Mouse (Mus musculus): ENCODE measurements around the gene Gm36210. TPM values are rescaled to one million over a fixed set of nuclear protein-coding genes. Genes with fewer than 3 reads are reported as not detected.
A peak's percentile ranks its signal among the peaks of the same experiment; 100 is the strongest.

Gene Gm36210
- polyA plus RNA-seq, 1 experiment from 2014 or later = not detected

DNA sequence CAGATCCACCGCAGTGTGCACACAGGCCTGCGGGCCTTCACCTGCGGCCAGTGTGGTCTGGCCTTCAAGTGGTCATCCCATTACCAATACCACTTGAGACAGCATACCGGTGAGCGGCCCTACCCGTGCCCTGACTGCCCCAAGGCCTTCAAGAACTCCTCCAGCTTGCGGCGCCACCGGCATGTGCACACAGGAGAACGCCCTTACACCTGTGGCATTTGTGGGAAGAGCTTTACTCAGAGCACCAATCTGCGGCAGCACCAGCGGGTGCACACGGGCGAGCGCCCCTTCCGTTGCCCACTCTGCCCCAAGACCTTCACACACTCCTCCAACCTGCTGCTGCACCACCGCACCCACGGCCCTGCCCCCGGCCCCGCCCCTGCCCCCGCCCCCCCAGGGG lies 12.8 kb upstream of the Gm36210 start:
- Histone ChIP-seq H3K4me1 (replicated peaks; ENCODE audit: control insufficient read depth, insufficient read depth, low read length) (peaks cover 32% of the 10 kb centered on the region), H3K9ac (ENCODE audit: low read length) (no peak overlapping the region), H3K9me3 (ENCODE audit: control insufficient read depth, low read length) (no peaks in the 10 kb centered on the region), H3K4me2 (ENCODE audit: low read depth, low read length) (no peak overlapping the region), H3K27ac (ENCODE audit: low read length) (no peak overlapping the region), H3K36me3 (ENCODE audit: control insufficient read depth, insufficient read depth, low read length) (peaks cover 19% of the 10 kb centered on the region), H3K27me3 (ENCODE audit: control insufficient read depth, insufficient read depth, low read depth, low read length) (no peaks in the 10 kb centered on the region), H3K4me3 (ENCODE audit: low read length) (no peak overlapping the region)
- 91% methylated on average over 16 of the region's 21 CpGs for WGBS
- ATAC-seq (ENCODE audit: low read depth) = no peak

DNA sequence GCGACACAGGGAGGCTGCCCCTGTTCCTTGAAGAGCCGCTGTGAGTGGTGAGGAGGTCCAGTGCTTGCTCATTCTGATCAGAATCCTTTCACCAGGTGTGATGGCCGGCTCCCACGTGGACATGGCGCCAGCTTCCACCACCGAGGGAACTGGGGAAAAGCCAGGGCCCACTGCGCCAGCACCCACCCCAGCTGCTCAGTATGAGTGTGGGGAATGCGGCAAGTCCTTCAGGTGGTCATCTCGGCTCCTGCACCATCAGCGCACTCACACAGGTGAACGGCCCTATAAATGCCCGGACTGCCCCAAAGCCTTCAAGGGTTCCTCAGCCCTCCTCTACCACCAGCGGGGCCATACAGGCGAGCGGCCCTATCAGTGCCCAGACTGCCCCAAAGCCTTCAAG lies 12.4 kb upstream of the Gm36210 start:
- Histone ChIP-seq H3K9me3 (ENCODE audit: control insufficient read depth, low read length) (no peaks in the 10 kb centered on the region), H3K27me3 (ENCODE audit: control insufficient read depth, insufficient read depth, low read depth, low read length) (no peaks in the 10 kb centered on the region), H3K9ac (ENCODE audit: low read length) (no peak overlapping the region), H3K27ac (ENCODE audit: low read length) (no peak overlapping the region), H3K4me2 (ENCODE audit: low read depth, low read length) (no peak overlapping the region), H3K36me3 (ENCODE audit: control insufficient read depth, insufficient read depth, low read length) (peaks cover 19% of the 10 kb centered on the region), H3K4me1 (replicated peaks; ENCODE audit: control insufficient read depth, insufficient read depth, low read length) (peaks cover 28% of the 10 kb centered on the region), H3K4me3 (ENCODE audit: low read length) (no peak overlapping the region)
- WGBS = 91% methylated on average over 15 of the region's 15 CpGs
- ATAC-seq (ENCODE audit: low read depth) = no peak

DNA sequence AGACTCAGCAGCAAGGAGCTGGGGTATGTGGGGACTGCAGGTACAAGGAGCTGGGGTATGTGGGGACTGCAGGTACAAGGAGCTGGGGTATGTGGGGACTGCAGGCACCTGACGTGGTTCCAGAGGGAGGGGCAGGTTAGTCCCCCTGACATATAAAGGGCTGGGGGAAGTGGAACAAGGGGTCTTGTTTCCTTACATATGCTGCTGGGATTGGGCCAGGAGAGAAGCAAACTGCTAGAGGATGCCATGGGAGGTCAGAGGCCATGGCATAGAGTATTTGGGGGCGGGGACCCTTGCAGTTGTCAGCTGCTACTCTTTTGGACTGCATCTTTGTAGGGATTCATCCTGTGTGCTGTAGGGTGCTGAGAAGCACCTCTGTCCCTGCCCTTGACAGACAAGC lies 11.2 kb upstream of the Gm36210 start:
- H3K27me3 ChIP-seq (ENCODE audit: control insufficient read depth, insufficient read depth, low read depth, low read length) = no peaks in the 10 kb centered on the region
- H3K9ac ChIP-seq (ENCODE audit: low read length) = no peak overlapping the region
- no peak for ATAC-seq (ENCODE audit: low read depth)
- peaks cover 16% of the 10 kb centered on the region for H3K4me1 ChIP-seq (replicated peaks; ENCODE audit: control insufficient read depth, insufficient read depth, low read length)
- no peaks in the 10 kb centered on the region for H3K9me3 ChIP-seq (ENCODE audit: control insufficient read depth, low read length)
- peaks cover 19% of the 10 kb centered on the region for H3K36me3 ChIP-seq (ENCODE audit: control insufficient read depth, insufficient read depth, low read length)
- WGBS = 97% methylated on average over 2 of the region's 2 CpGs
- no peak overlapping the region for H3K27ac ChIP-seq (ENCODE audit: low read length)
- no peak overlapping the region for H3K4me3 ChIP-seq (ENCODE audit: low read length)
- H3K4me2 ChIP-seq (ENCODE audit: low read depth, low read length) = no peak overlapping the region

DNA sequence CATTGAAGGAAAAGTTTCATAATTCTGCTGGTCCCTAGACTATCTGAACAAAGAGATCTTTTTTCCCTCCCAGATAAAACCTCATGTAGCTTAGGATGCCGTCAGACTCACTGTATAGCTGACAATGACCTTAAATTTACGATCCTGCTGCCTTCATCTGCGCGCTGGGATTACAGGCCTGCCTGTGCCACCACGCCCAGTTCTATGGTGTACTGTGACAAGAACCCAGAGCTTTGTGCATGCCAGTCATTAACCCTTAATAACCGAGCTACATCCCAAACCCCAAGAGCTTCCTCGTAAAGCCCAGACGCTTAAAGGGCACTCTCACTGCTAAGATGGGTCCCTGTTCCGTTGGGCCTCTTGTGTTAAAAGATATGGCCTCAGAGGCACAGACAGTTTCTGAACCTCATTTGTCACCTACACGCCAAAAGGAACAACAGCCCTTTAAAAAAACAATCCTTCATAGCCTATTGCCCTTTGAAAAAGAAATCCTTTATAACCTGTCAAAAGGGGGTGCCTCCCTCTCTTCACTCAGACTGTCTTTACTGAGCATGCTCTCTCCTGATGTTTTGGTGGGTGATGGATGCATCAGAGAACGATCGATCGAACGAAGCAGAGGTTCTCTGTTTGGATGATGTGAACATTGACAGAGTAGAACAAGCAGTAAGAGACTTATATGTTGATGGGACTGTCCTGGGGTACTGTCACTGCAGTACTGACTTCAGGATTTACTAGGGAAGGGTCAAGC lies 9.5 kb upstream of the Gm36210 start:
- peak overlapping the region; percentile 77 for H3K4me3 ChIP-seq (ENCODE audit: low read length)
- no peaks in the 10 kb centered on the region for H3K9me3 ChIP-seq (ENCODE audit: control insufficient read depth, low read length)
- peaks cover 14% of the 10 kb centered on the region for H3K4me1 ChIP-seq (replicated peaks; ENCODE audit: control insufficient read depth, insufficient read depth, low read length)
- H3K36me3 ChIP-seq (ENCODE audit: control insufficient read depth, insufficient read depth, low read length) = peaks cover 19% of the 10 kb centered on the region
- H3K27me3 ChIP-seq (ENCODE audit: control insufficient read depth, insufficient read depth, low read depth, low read length) = no peaks in the 10 kb centered on the region
- peak overlapping the region; percentile 91 for H3K4me2 ChIP-seq (ENCODE audit: low read depth, low read length)
- 13% methylated on average over 14 of the region's 14 CpGs for WGBS
- H3K27ac ChIP-seq (ENCODE audit: low read length) = peak overlapping the region; percentile 97
- ATAC-seq (ENCODE audit: low read depth) = peak; percentile 59
- peak overlapping the region; percentile 96 for H3K9ac ChIP-seq (ENCODE audit: low read length)

DNA sequence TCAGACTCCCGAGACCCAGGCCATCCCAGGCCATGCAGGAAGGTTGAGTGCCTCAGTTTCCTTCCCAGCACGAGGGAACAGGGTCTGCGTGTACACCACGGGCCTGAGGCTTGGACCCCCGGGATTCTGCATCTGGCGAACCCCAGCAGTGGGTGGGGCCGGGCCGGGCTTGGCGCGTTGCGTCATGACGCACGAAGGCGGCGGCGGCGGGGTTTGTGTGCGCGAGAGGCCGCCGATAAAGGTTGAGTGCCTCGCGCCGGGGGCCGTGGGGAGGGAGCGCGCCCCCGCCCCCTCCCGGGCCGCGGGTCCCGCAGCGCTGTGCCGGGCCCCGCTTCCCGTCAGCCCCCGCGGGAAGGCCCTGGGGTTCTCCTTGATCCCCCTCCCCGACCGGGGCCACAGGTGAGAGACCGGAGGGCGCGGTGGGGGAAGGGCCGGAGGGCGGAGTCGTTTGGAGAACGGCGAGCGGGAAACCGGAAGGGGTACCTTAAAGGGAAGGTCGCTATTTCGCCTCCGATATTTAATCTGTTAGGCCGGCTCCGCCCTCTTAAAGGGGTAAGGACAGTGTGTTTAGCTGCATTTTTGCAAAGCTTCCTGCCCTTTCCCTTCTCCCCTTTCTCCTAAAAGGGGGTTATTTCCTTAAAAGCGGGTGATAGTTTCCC lies 8.8 kb upstream of the Gm36210 start, which contains the start of gene Zfp628:
Zfp628 (plus strand) TSS at position 211 of the 659 bp plus-strand sequence.
- peak within 1 kb of the TSS; percentile 96 for H3K9ac ChIP-seq (ENCODE audit: low read length)
- peaks cover 13% of the 10 kb centered on the region for H3K4me1 ChIP-seq (replicated peaks; ENCODE audit: control insufficient read depth, insufficient read depth, low read length)
- under 1% methylated on average over 31 of the region's 56 CpGs for WGBS
- no peaks in the 10 kb centered on the region for H3K27me3 ChIP-seq (ENCODE audit: control insufficient read depth, insufficient read depth, low read depth, low read length)
- peak; percentile 93 for ATAC-seq (ENCODE audit: low read depth)
- H3K9me3 ChIP-seq (ENCODE audit: control insufficient read depth, low read length) = no peaks in the 10 kb centered on the region
- H3K4me2 ChIP-seq (ENCODE audit: low read depth, low read length) = peak within 1 kb of the TSS; percentile 91
- peak within 1 kb of the TSS; percentile 77 for H3K4me3 ChIP-seq (ENCODE audit: low read length)
- H3K36me3 ChIP-seq (ENCODE audit: control insufficient read depth, insufficient read depth, low read length) = peaks cover 12% of the 10 kb centered on the region
- H3K27ac ChIP-seq (ENCODE audit: low read length) = peak within 1 kb of the TSS; percentile 97

DNA sequence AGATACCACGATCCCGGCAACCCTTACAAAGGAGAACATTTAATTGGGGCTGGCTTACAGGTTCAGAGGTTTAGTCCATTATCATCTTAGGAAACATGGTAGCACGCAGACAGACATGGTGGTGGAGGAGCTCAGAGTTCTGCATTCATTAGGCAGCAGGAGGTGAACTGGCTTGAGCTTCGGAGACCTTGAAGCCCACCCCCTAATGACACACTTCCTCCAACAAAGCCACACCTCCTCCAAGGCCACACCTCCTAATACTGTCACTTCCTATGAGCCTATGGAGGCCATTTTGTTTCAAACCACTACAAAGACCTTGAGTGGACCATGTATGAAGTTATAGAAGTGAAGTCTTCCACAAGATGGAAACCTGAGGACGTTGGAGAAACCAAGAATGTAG lies 5.9 kb upstream of the Gm36210 start:
- Histone ChIP-seq H3K4me1 (replicated peaks; ENCODE audit: control insufficient read depth, insufficient read depth, low read length) (peaks cover 13% of the 10 kb centered on the region), H3K27me3 (ENCODE audit: control insufficient read depth, insufficient read depth, low read depth, low read length) (no peaks in the 10 kb centered on the region), H3K4me2 (ENCODE audit: low read depth, low read length) (no peak overlapping the region), H3K4me3 (ENCODE audit: low read length) (no peak overlapping the region), H3K9me3 (ENCODE audit: control insufficient read depth, low read length) (no peaks in the 10 kb centered on the region), H3K27ac (ENCODE audit: low read length) (no peak overlapping the region), H3K36me3 (ENCODE audit: control insufficient read depth, insufficient read depth, low read length) (no peaks in the 10 kb centered on the region), H3K9ac (ENCODE audit: low read length) (no peak overlapping the region)
- ATAC-seq (ENCODE audit: low read depth) = no peak
- 62% methylated on average over 5 of the region's 5 CpGs for WGBS

DNA sequence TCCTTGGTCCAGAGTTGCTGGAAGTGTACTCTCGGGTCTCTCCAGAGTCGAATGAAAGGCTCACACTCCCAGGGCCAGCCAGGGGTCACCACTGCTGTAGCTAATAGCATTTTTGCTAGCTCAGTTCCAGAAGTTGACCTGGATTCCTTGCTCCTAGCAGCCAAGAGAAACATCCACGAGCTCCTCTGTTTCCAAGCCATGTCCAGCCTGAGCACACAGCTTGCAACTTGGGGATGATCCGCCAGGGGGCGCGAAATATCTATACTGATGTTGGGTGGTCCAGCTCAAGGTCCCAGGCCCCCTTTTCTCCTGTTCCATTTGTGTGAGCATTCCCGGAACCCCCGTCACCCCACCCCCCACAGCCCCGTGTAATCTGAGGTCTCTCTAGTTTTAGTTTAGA lies 5.2 kb upstream of the Gm36210 start:
- Histone ChIP-seq H3K4me2 (ENCODE audit: low read depth, low read length) (no peak overlapping the region), H3K9ac (ENCODE audit: low read length) (no peak overlapping the region), H3K36me3 (ENCODE audit: control insufficient read depth, insufficient read depth, low read length) (no peaks in the 10 kb centered on the region), H3K4me1 (replicated peaks; ENCODE audit: control insufficient read depth, insufficient read depth, low read length) (peaks cover 9% of the 10 kb centered on the region), H3K4me3 (ENCODE audit: low read length) (no peak overlapping the region), H3K9me3 (ENCODE audit: control insufficient read depth, low read length) (no peaks in the 10 kb centered on the region), H3K27me3 (ENCODE audit: control insufficient read depth, insufficient read depth, low read depth, low read length) (no peaks in the 10 kb centered on the region), H3K27ac (ENCODE audit: low read length) (no peak overlapping the region)
- 20% methylated on average over 9 of the region's 9 CpGs for WGBS
- ATAC-seq (ENCODE audit: low read depth) = no peak

DNA sequence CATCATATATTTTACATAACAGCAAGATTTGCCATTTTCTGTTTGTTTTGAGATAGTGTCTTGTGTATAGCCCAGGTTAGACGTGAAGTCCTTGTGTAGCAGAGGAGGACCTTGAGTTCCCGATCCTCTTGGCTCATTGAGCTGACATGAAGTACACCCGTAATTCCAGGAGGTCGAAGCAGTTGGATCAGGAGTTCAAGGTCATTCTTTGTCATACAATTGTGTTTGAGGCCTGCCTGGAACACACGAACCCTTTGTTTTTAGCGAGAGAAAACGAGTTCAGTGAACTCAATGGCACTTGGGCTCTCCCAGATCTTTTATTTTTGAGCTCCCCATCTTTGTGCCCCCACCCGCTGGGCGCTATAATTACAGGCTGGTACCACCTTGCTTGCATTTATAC lies 3.9 kb downstream of the Gm36210 start:
- H3K36me3 ChIP-seq (ENCODE audit: control insufficient read depth, insufficient read depth, low read length) = no peaks in the 10 kb centered on the region
- no peak overlapping the region for H3K27ac ChIP-seq (ENCODE audit: low read length)
- H3K4me2 ChIP-seq (ENCODE audit: low read depth, low read length) = no peak overlapping the region
- WGBS = 74% methylated on average over 9 of the region's 9 CpGs
- no peak for ATAC-seq (ENCODE audit: low read depth)
- no peak overlapping the region for H3K9ac ChIP-seq (ENCODE audit: low read length)
- H3K4me3 ChIP-seq (ENCODE audit: low read length) = no peak overlapping the region
- H3K9me3 ChIP-seq (ENCODE audit: control insufficient read depth, low read length) = no peaks in the 10 kb centered on the region
- H3K4me1 ChIP-seq (replicated peaks; ENCODE audit: control insufficient read depth, insufficient read depth, low read length) = peaks cover 4% of the 10 kb centered on the region
- H3K27me3 ChIP-seq (ENCODE audit: control insufficient read depth, insufficient read depth, low read depth, low read length) = peaks cover 7% of the 10 kb centered on the region; the same call in 1 of the 2 replicates

DNA sequence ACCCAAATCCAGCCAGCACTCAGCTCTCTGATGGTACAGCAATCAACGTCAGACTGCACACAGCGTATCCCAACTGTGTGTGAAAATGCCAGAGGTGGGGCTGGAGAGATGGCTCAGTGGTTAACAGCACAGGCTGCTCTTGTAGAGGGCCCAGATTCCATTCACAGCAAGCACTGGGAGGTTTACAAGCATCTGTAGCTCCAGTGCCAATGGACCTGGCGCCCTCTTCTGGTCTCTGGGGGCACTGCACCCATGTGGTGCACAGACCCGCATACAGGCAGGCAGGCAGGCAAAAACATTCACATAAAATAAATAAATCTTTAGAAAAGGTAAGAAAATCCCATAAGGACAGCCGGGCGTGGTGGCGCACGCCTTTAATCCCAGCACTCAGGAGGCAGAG lies 5.1 kb downstream of the Gm36210 start:
- no peak for ATAC-seq (ENCODE audit: low read depth)

More for the DNA sequence above, 5.1 kb downstream of the Gm36210 start:
- H3K27ac ChIP-seq (ENCODE audit: low read length) = no peak overlapping the region
- no peaks in the 10 kb centered on the region for H3K9me3 ChIP-seq (ENCODE audit: control insufficient read depth, low read length)
- no peak overlapping the region for H3K4me3 ChIP-seq (ENCODE audit: low read length)
- 50% methylated on average over 8 of the region's 8 CpGs for WGBS
- H3K36me3 ChIP-seq (ENCODE audit: control insufficient read depth, insufficient read depth, low read length) = no peaks in the 10 kb centered on the region
- no peak overlapping the region for H3K4me2 ChIP-seq (ENCODE audit: low read depth, low read length)
- H3K4me1 ChIP-seq (replicated peaks; ENCODE audit: control insufficient read depth, insufficient read depth, low read length) = peaks cover 4% of the 10 kb centered on the region
- peaks cover 7% of the 10 kb centered on the region; the same call in 1 of the 2 replicates for H3K27me3 ChIP-seq (ENCODE audit: control insufficient read depth, insufficient read depth, low read depth, low read length)
- H3K9ac ChIP-seq (ENCODE audit: low read length) = no peak overlapping the region

Data from lung, embryonic 16.5 days (tissue).